Mouse (Mus musculus): ENCODE data around the gene Tmem132a. TPM values are rescaled to one million over a fixed set of nuclear protein-coding genes. Genes with fewer than 3 reads are reported as not detected.

Tmem132a gene
- polyA plus RNA-seq, 1 experiment from 2014 or later, result 7.1 TPM

DNA sequence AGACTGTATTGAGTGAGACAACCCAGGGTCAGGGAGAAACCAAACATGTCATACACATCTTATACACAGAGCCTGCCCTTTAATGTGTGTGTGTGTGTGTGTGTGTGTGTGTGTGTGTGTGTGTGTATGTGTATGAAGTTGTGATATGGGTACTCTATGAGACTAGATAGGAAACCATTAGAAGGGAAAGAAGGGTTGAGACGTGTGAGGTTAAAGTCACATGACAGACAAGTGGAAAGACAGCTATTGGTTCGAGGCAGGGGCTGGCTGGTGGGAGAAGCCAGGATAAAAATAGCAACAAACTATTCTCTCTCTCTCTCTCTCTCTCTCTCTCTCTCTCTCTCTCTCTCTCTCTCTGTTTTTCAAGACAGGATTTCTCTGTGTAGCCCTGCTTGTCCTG lies 53.3 kb downstream of the Tmem132a start:
- no peaks in the 10 kb centered on the region for H3K9me3 ChIP-seq (ENCODE audit: control insufficient read depth)
- no peak overlapping the region for H3K9ac ChIP-seq (ENCODE audit: low read depth, low read length)
- no peaks in the 10 kb centered on the region for H3K27me3 ChIP-seq (replicated peaks; ENCODE audit: control insufficient read depth, insufficient read depth, low read length)
- H3K27ac ChIP-seq (ENCODE audit: low read depth, low read length), result no peak overlapping the region
- no peak overlapping the region for H3K4me3 ChIP-seq (ENCODE audit: low read depth, low read length)
- no peak for TF ChIP-seq CTCF (IDR thresholded peaks at IDR 0.05; ENCODE audit: low read depth)
- 67% methylated on average over 2 of the region's 2 CpGs for WGBS
- no peaks in the 10 kb centered on the region for H3K36me3 ChIP-seq (ENCODE audit: control insufficient read depth, insufficient read depth)
- H3K4me1 ChIP-seq (replicated peaks; ENCODE audit: control insufficient read depth, insufficient read depth, low read length), result 0 out of 2 replicates have a peak, but pooled peaks cover 3% of the 10 kb centered on the region
- no peak for ATAC-seq
- H3K4me2 ChIP-seq (replicated peaks; ENCODE audit: low read depth), result no peak overlapping the region

DNA sequence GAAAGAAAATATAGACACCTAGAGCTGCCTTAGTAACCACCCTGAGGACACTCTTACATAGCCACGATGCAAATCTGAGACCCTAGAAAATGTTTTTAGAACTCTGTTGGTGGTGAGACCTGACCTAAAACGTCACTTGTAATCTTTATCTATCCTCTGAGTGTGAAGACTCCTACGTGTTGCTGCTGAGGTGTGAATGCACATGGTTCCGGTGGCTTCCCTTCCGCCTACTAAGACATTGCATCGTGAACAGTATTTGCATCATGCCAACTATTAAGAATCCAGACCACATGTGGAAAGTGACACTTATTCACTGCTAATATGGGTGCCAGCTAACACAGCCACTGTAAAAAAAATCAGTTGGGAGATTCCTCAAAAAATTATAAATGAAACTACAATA lies 53.9 kb downstream of the Tmem132a start:
- 85% methylated on average over 6 of the region's 6 CpGs for WGBS
- Histone ChIP-seq H3K36me3 (ENCODE audit: control insufficient read depth, insufficient read depth) (no peaks in the 10 kb centered on the region), H3K4me3 (ENCODE audit: low read depth, low read length) (no peak overlapping the region), H3K27ac (ENCODE audit: low read depth, low read length) (no peak overlapping the region), H3K4me2 (replicated peaks; ENCODE audit: low read depth) (no peak overlapping the region), H3K27me3 (replicated peaks; ENCODE audit: control insufficient read depth, insufficient read depth, low read length) (no peaks in the 10 kb centered on the region), H3K9me3 (ENCODE audit: control insufficient read depth) (no peaks in the 10 kb centered on the region), H3K9ac (ENCODE audit: low read depth, low read length) (no peak overlapping the region), H3K4me1 (replicated peaks; ENCODE audit: control insufficient read depth, insufficient read depth, low read length) (0 out of 2 replicates have a peak, but pooled peaks cover 3% of the 10 kb centered on the region)
- ATAC-seq, result no peak
- no peak for TF ChIP-seq CTCF (IDR thresholded peaks at IDR 0.05; ENCODE audit: low read depth)

DNA sequence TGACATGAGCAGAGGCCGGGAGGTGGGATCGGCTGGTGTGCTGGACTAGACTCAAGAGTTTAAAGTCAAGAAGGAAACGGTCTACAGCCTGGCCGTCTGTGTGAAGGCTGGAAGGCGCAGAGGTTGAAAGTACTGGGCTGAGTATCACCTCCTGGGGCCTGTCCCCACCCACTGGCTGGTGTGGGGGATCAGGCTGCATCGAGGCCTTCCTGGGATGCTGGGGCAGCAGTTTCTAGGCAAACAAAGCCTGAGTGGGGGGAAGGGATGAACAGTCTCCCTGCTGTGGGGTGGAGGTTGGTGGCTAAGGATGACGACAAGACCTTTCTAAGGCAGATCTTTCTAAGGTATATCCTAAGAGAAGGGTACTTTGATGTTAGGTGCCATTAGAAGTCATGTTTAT lies 55.8 kb downstream of the Tmem132a start:
- no peaks in the 10 kb centered on the region for H3K36me3 ChIP-seq (ENCODE audit: control insufficient read depth, insufficient read depth)
- H3K4me3 ChIP-seq (ENCODE audit: low read depth, low read length), result no peak overlapping the region
- 0 out of 2 replicates have a peak, but pooled peaks cover 3% of the 10 kb centered on the region for H3K4me1 ChIP-seq (replicated peaks; ENCODE audit: control insufficient read depth, insufficient read depth, low read length)
- no peaks in the 10 kb centered on the region for H3K27me3 ChIP-seq (replicated peaks; ENCODE audit: control insufficient read depth, insufficient read depth, low read length)
- H3K9ac ChIP-seq (ENCODE audit: low read depth, low read length), result no peak overlapping the region
- 68% methylated on average over 7 of the region's 7 CpGs for WGBS
- ATAC-seq, result no peak
- no peaks in the 10 kb centered on the region for H3K9me3 ChIP-seq (ENCODE audit: control insufficient read depth)
- H3K4me2 ChIP-seq (replicated peaks; ENCODE audit: low read depth), result no peak overlapping the region
- TF ChIP-seq CTCF (IDR thresholded peaks at IDR 0.05; ENCODE audit: low read depth), result no peak
- no peak overlapping the region for H3K27ac ChIP-seq (ENCODE audit: low read depth, low read length)

DNA sequence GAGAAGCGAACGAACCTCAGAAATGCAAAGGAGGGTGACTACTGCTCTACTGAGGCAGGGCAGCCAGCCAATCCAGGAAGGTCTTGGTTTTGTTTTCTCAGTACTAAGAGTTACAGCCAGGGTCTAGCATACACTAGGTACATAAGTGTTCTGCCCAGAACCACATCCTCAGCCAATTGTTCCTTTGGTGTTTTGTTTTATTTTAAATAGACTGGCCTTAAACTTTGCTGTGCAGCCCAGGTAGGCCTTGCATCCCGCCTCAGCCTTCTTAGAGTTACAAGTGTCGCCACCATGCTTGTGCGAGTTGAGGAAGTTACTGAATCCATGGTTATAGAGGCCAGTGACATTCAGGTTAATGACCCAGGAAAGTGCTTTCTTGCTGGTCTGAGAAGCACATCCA lies 56.7 kb downstream of the Tmem132a start:
- no peak for TF ChIP-seq CTCF (IDR thresholded peaks at IDR 0.05; ENCODE audit: low read depth)
- WGBS, result 94% methylated on average over 5 of the region's 5 CpGs

DNA sequence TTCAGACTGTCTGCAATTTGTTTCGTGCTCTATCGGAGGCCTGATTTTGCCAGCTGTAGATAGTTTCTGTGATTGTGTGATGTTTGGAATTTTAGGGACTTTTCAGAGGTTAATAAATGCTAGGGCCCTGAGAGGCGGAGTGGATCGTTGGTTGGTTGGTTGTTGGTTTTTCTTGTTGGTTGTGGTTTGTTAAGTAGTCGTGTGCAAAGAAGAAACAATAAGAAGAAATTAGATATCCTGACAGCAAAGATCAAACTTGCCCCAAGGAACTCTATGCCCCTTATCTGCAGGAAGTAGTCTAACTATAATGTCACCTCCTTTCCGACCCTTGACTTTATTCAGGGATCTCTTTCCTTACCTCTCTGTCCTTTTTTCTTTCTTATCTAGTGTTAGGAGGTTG lies 58.3 kb downstream of the Tmem132a start:
- H3K9ac ChIP-seq (ENCODE audit: low read depth, low read length), result no peak overlapping the region
- H3K4me3 ChIP-seq (ENCODE audit: low read depth, low read length), result no peak overlapping the region
- ATAC-seq, result no peak
- H3K27me3 ChIP-seq (replicated peaks; ENCODE audit: control insufficient read depth, insufficient read depth, low read length), result no peaks in the 10 kb centered on the region
- H3K4me2 ChIP-seq (replicated peaks; ENCODE audit: low read depth), result no peak overlapping the region
- no peak overlapping the region for H3K27ac ChIP-seq (ENCODE audit: low read depth, low read length)
- no peak for TF ChIP-seq CTCF (IDR thresholded peaks at IDR 0.05; ENCODE audit: low read depth)
- H3K9me3 ChIP-seq (ENCODE audit: control insufficient read depth), result no peaks in the 10 kb centered on the region
- no peaks in the 10 kb centered on the region for H3K4me1 ChIP-seq (replicated peaks; ENCODE audit: control insufficient read depth, insufficient read depth, low read length)
- no peaks in the 10 kb centered on the region for H3K36me3 ChIP-seq (ENCODE audit: control insufficient read depth, insufficient read depth)
- WGBS, result 79% methylated on average over 6 of the region's 6 CpGs

More for the DNA sequence above, 56.7 kb downstream of the Tmem132a start:
- no peak overlapping the region for H3K27ac ChIP-seq (ENCODE audit: low read depth, low read length)
- no peak for ATAC-seq
- no peak overlapping the region for H3K4me2 ChIP-seq (replicated peaks; ENCODE audit: low read depth)
- no peaks in the 10 kb centered on the region for H3K36me3 ChIP-seq (ENCODE audit: control insufficient read depth, insufficient read depth)
- H3K27me3 ChIP-seq (replicated peaks; ENCODE audit: control insufficient read depth, insufficient read depth, low read length), result no peaks in the 10 kb centered on the region
- no peaks in the 10 kb centered on the region for H3K9me3 ChIP-seq (ENCODE audit: control insufficient read depth)
- H3K4me1 ChIP-seq (replicated peaks; ENCODE audit: control insufficient read depth, insufficient read depth, low read length), result 0 out of 2 replicates have a peak, but pooled peaks cover under 1% of the 10 kb centered on the region
- H3K9ac ChIP-seq (ENCODE audit: low read depth, low read length), result no peak overlapping the region
- no peak overlapping the region for H3K4me3 ChIP-seq (ENCODE audit: low read depth, low read length)

DNA sequence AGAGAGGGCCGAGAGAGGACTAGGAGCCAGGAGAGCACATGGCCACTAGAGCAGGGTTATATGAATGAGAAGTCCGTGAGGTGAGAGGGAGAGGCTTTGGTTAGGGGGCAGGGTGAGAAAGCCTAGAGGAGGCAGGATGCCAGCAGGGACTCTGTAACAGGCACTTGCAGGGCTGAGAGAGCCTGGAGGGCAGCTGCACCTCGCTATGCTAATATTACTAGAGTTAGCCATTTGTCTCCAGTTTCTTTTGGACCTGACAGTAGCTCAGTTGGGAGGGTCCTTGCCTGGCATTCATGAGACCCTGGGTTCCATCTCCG lies 59.6 kb downstream of the Tmem132a start:
- Histone ChIP-seq H3K36me3 (ENCODE audit: control insufficient read depth, insufficient read depth) (no peaks in the 10 kb centered on the region), H3K4me3 (ENCODE audit: low read depth, low read length) (no peak overlapping the region), H3K9ac (ENCODE audit: low read depth, low read length) (no peak overlapping the region), H3K4me1 (replicated peaks; ENCODE audit: control insufficient read depth, insufficient read depth, low read length) (no peaks in the 10 kb centered on the region), H3K27ac (ENCODE audit: low read depth, low read length) (no peak overlapping the region), H3K27me3 (replicated peaks; ENCODE audit: control insufficient read depth, insufficient read depth, low read length) (no peaks in the 10 kb centered on the region), H3K9me3 (ENCODE audit: control insufficient read depth) (no peaks in the 10 kb centered on the region), H3K4me2 (replicated peaks; ENCODE audit: low read depth) (no peak overlapping the region)
- 73% methylated on average over 4 of the region's 4 CpGs for WGBS
- TF ChIP-seq CTCF (IDR thresholded peaks at IDR 0.05; ENCODE audit: low read depth), result no peak
- no peak for ATAC-seq

All from intestine, postnatal 0 days (tissue).